Mouse (Mus musculus) midbrain, embryonic 16.5 days (tissue): ENCODE data around the gene Smarca2. TPM values are rescaled to one million over a fixed set of nuclear protein-coding genes. Genes with fewer than 3 reads are reported as not detected.

Source experiments
- ATAC-seq: fragments of 200-750 bp; cut with Nextera tagmentation; 2 replicates; pipeline ENCODE4 v1.8.0; 2017; ENCODE audit warnings: moderate TSS enrichment
- H3K27ac ChIP-seq: fragments of 300-500 bp; sonication (generic); 2 replicates; pipeline ENCODE4 v1.5.1; 2014; ENCODE audit warnings: mild to moderate bottlenecking, low read length, mixed read lengths
- H3K27me3 ChIP-seq: fragments of 300-500 bp; sonication (generic); 2 replicates; pipeline ENCODE4 v1.6.1; 2014; ENCODE audit warnings: low read depth, low read length, mixed read lengths; ENCODE audit not compliant: control insufficient read depth, insufficient read depth
- H3K36me3 ChIP-seq: fragments of 300-500 bp; sonication (generic); 2 replicates; pipeline ENCODE4 v1.6.1; 2014; ENCODE audit warnings: mild to moderate bottlenecking, low read length, moderate library complexity, mixed read lengths; ENCODE audit not compliant: control insufficient read depth, insufficient read depth
- H3K4me1 ChIP-seq: fragments of 300-500 bp; sonication (generic); 2 replicates; pipeline ENCODE4 v1.6.1; 2014; ENCODE audit warnings: mild to moderate bottlenecking, low read length, mixed read lengths; ENCODE audit not compliant: control insufficient read depth, insufficient read depth
- H3K4me2 ChIP-seq: fragments of 300-500 bp; sonication (generic); 2 replicates; pipeline ENCODE4 v1.6.1; 2014; ENCODE audit warnings: mild to moderate bottlenecking, low read length, mixed read lengths
- H3K4me3 ChIP-seq: fragments of 300-500 bp; sonication (generic); 2 replicates; pipeline ENCODE4 v1.5.1; 2014; ENCODE audit warnings: low read depth, mild to moderate bottlenecking, low read length, moderate library complexity, mixed read lengths
- H3K9ac ChIP-seq: fragments of 300-500 bp; sonication (generic); 2 replicates; pipeline ENCODE4 v1.6.1; 2014; ENCODE audit warnings: low read depth, low read length, mixed read lengths
- H3K9me3 ChIP-seq: fragments of 300-500 bp; sonication (generic); replicated peaks from 2 replicates; pipeline ENCODE4 v1.6.1; 2014; ENCODE audit warnings: mild to moderate bottlenecking, low read length, mixed read lengths; ENCODE audit not compliant: control insufficient read depth, poor library complexity, severe bottlenecking
- WGBS: fragments of 180-500 bp; shearing (Covaris S2); extraction: QIAGEN DNeasy Blood & Tissue Kit; methylation state at CpG from one replicate; pipeline ENCODE4 v1.1.7; 2014; 5-methylcytosine and 5-hydroxymethylcytosine counted together
- polyA plus RNA-seq: library from polyadenylated mRNA; unstranded; fragments of >200 nt; fragmentation: Nextera tagmentation; extraction: Ambion mirVana; gene quantifications from 2 replicates; pipeline ENCODE4 v1.2.1, GENCODE M21; 2015

Smarca2 gene
- polyA plus RNA-seq, 1 experiment from 2014 or later, result 178 TPM

DNA sequence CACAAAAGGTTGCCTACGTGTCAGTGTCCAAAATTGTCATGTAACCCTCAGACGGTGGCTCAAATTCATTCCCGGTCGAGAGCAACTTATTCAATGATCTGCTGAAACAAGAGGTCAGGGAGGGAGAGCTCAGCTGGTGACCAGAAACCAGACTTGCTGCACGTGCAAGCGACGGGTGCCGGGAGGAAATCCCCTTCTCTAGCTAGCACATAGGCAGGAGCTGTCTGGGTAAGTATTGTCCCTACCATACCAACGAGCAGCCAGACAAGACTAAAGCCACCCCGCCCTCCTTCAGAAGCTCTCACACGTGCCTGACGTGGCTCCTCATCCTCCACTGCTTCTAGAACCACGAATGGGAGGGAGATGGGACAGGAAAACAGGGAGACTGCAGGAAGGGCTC is 154.4 kb downstream of the Smarca2 start:
- peaks cover 8% of the 10 kb centered on the region for H3K36me3 ChIP-seq
- peaks cover 22% of the 10 kb centered on the region for H3K4me1 ChIP-seq
- H3K4me3 ChIP-seq, result no peak overlapping the region
- WGBS, result 84% methylated on average over 13 of the region's 13 CpGs
- H3K27ac ChIP-seq, result no peak overlapping the region
- no peaks in the 10 kb centered on the region for H3K9me3 ChIP-seq
- no peak for ATAC-seq
- H3K9ac ChIP-seq, result no peak overlapping the region
- H3K4me2 ChIP-seq, result no peak overlapping the region
- no peaks in the 10 kb centered on the region for H3K27me3 ChIP-seq

GRCm38 (mm10) chr19:26761257-26761656 is 156.4 kb downstream of the Smarca2 start:
- Histone ChIP-seq H3K27me3 (no peaks in the 10 kb centered on the region), H3K36me3 (peaks cover 8% of the 10 kb centered on the region), H3K4me3 (no peak overlapping the region), H3K9ac (no peak overlapping the region), H3K4me2 (no peak overlapping the region), H3K9me3 (no peaks in the 10 kb centered on the region), H3K27ac (peak overlapping the region; percentile 63), H3K4me1 (peaks cover 18% of the 10 kb centered on the region)
- peak; percentile 33; the same call in 1 of the 2 replicates for ATAC-seq

- Histone ChIP-seq H3K9ac (no peak overlapping the region), H3K4me3 (no peak overlapping the region), H3K36me3 (peaks cover 2% of the 10 kb centered on the region; the same call in 1 of the 2 replicates), H3K9me3 (no peaks in the 10 kb centered on the region), H3K4me1 (peaks cover 36% of the 10 kb centered on the region), H3K27me3 (no peaks in the 10 kb centered on the region), H3K4me2 (no peak overlapping the region), H3K27ac (no peak overlapping the region)
- WGBS, result 91% methylated on average over 7 of the region's 7 CpGs
- ATAC-seq, result no peak
Measured at GRCm38 (mm10) chr19:26765483-26765882, 160.6 kb downstream of the Smarca2 start.

GRCm38 (mm10) chr19:26767454-26767853 is 162.6 kb downstream of the Smarca2 start:
- Histone ChIP-seq H3K4me1 (peaks cover 38% of the 10 kb centered on the region), H3K4me3 (no peak overlapping the region), H3K27me3 (no peaks in the 10 kb centered on the region), H3K36me3 (peaks cover 5% of the 10 kb centered on the region; the same call in 1 of the 2 replicates), H3K27ac (peak overlapping the region; percentile 99), H3K4me2 (no peak overlapping the region), H3K9ac (no peak overlapping the region), H3K9me3 (no peaks in the 10 kb centered on the region)
- 87% methylated on average over 13 of the region's 13 CpGs for WGBS
- no peak for ATAC-seq

DNA sequence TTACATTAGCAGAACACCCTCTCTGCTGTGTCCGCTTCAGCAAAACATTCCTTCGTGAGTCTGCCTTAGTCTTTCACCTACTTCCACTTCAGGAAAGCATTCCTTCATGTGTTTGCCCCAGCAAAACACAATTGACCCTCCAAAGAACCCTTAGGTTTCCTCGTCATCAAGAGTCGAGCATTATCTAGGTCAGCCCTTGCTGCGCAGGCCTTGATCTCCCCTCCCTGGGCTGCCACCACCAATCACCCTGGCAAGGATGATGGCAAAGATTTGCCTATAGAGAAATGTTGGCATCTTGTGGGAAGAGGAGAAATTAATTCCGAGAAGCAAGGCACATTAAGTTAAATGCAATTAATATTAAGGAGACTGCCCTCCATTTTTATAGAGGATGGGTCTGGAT is 163.1 kb downstream of the Smarca2 start:
- 90% methylated on average over 6 of the region's 6 CpGs for WGBS
- Histone ChIP-seq H3K4me3 (no peak overlapping the region), H3K4me1 (peaks cover 36% of the 10 kb centered on the region), H3K9me3 (no peaks in the 10 kb centered on the region), H3K27me3 (no peaks in the 10 kb centered on the region), H3K27ac (peak overlapping the region; percentile 99), H3K36me3 (peaks cover 5% of the 10 kb centered on the region; the same call in 1 of the 2 replicates), H3K9ac (no peak overlapping the region), H3K4me2 (no peak overlapping the region)
- ATAC-seq, result no peak

GRCm38 (mm10) chr19:26768846-26769245 is 164.0 kb downstream of the Smarca2 start:
- no peak overlapping the region for H3K9ac ChIP-seq
- no peak overlapping the region for H3K4me2 ChIP-seq
- no peaks in the 10 kb centered on the region for H3K27me3 ChIP-seq
- peaks cover 36% of the 10 kb centered on the region for H3K4me1 ChIP-seq
- peaks cover 5% of the 10 kb centered on the region; the same call in 1 of the 2 replicates for H3K36me3 ChIP-seq
- no peaks in the 10 kb centered on the region for H3K9me3 ChIP-seq
- no peak overlapping the region for H3K4me3 ChIP-seq
- 69% methylated on average over 5 of the region's 5 CpGs for WGBS
- ATAC-seq, result no peak
- H3K27ac ChIP-seq, result peak overlapping the region; percentile 99

GRCm38 (mm10) chr19:26769609-26770500 is 165.0 kb downstream of the Smarca2 start:
- Histone ChIP-seq H3K4me3 (peak overlapping the region; percentile 4), H3K9ac (peak overlapping the region; percentile 63), H3K9me3 (no peaks in the 10 kb centered on the region), H3K27me3 (no peaks in the 10 kb centered on the region), H3K27ac (peak overlapping the region; percentile 99), H3K4me2 (peak overlapping the region; percentile 53), H3K4me1 (peaks cover 36% of the 10 kb centered on the region), H3K36me3 (peaks cover 7% of the 10 kb centered on the region; the same call in 1 of the 2 replicates)
- WGBS, result 3% methylated on average over 16 of the region's 16 CpGs
- peak; percentile 87 for ATAC-seq

DNA sequence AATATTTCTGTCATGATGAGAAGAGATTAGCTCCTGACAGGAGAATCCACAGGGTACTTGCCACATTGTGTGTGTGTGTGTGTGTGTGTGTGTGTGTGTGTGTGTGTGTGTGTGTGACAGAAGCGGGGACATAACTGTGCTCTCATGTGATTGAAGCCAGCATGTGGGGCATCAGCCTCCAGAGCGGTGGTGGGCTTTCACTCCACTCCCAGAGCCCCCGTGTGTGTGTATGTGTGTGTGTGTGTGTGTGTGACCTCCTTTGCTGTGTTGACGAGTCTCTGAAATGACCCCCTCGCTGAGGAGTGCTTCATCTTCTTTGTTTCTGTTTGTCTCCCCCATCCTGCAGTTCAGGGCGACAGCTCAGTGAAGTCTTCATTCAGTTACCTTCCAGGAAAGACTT is 165.7 kb downstream of the Smarca2 start:
- Histone ChIP-seq H3K4me3 (peak overlapping the region; percentile 4), H3K9ac (peak overlapping the region; percentile 63), H3K9me3 (no peaks in the 10 kb centered on the region), H3K4me1 (peaks cover 36% of the 10 kb centered on the region), H3K36me3 (peaks cover 9% of the 10 kb centered on the region; the same call in 1 of the 2 replicates), H3K27ac (peak overlapping the region; percentile 99), H3K4me2 (peak overlapping the region; percentile 53), H3K27me3 (no peaks in the 10 kb centered on the region)
- 8% methylated on average over 6 of the region's 6 CpGs for WGBS
- peak; percentile 65 for ATAC-seq

DNA sequence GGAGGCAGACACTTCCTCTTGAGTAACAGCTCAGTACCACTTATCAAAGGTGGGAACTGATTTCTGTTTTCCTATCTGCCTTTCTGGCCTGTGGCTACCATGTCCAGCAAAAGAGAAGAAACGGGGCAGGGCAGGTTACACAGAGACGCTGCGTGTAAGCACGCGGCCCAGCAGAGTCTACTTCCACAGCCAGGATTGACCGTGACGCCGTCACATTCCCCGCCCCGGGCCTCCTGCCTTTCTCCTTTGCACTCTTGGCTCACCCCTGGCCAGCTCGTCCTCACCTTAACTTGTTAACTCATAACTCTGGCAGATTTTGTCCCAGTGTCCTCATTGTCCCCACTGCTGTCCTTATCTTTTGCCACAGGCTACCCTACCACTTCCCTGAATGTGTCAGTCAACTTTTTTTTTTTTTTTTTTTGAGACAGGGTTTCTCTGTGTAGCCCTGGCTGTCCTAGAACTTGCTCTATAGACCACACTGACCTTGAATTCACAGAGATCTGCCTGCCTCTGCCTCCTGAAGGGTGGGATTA is 167.3 kb downstream of the Smarca2 start:
- WGBS, result 96% methylated on average over 11 of the region's 11 CpGs
- no peak overlapping the region for H3K4me2 ChIP-seq
- peaks cover 36% of the 10 kb centered on the region for H3K4me1 ChIP-seq
- ATAC-seq, result no peak
- no peaks in the 10 kb centered on the region for H3K9me3 ChIP-seq
- H3K36me3 ChIP-seq, result peaks cover 12% of the 10 kb centered on the region
- peak overlapping the region; percentile 99 for H3K27ac ChIP-seq
- no peak overlapping the region for H3K4me3 ChIP-seq
- H3K27me3 ChIP-seq, result no peaks in the 10 kb centered on the region
- H3K9ac ChIP-seq, result no peak overlapping the region
